Mouse (Mus musculus) ES-E14 (cell line): ENCODE data around the gene Rnf7. TPM values are rescaled to one million over a fixed set of nuclear protein-coding genes. Genes with fewer than 3 reads are reported as not detected.
"Not testable (repeated sequence)": the region's sequence is repeated elsewhere in the genome, so short reads cannot be mapped to it uniquely, and the experiment has no call there.

Experiments used
- DNase-seq: peaks from one replicate; pipeline ENCODE4 v3.0.0-alpha.2; 2013; ENCODE audit warnings: low read depth, low spot score
- H3K27ac ChIP-seq: 2 replicates; pipeline ENCODE4 v1.5.1; 2012; ENCODE audit warnings: low read depth, mild to moderate bottlenecking, low read length, moderate library complexity, mixed read lengths; ENCODE audit not compliant: poor library complexity, insufficient read depth, severe bottlenecking
- H3K36me3 ChIP-seq: 2 replicates; pipeline ENCODE4 v1.6.1; 2012; ENCODE audit warnings: mild to moderate bottlenecking, low read length, moderate library complexity, mixed read lengths; ENCODE audit not compliant: control insufficient read depth, poor library complexity, insufficient read depth, severe bottlenecking
- H3K4me1 ChIP-seq, 2 experiments: fragments of 150-350 bp in 1 of 2; sonication (generic) in 1 of 2; 2 replicates each; pipeline ENCODE4 v1.6.1; 2012; ENCODE audit warnings: low read length in 2 of 2, mild to moderate bottlenecking in 1 of 2, mixed read lengths in 1 of 2; ENCODE audit not compliant: control insufficient read depth in 2 of 2, insufficient read depth in 2 of 2, poor library complexity in 1 of 2
- H3K4me3 ChIP-seq, 2 experiments: fragments of 150-350 bp in 1 of 2; sonication (generic) in 1 of 2; 2 replicates each; pipeline ENCODE4 v1.5.1; 2012; ENCODE audit warnings: low read length in 2 of 2, low read depth in 1 of 2, mild to moderate bottlenecking in 1 of 2, mixed read lengths in 1 of 2; ENCODE audit not compliant: insufficient read depth in 1 of 2, poor library complexity in 1 of 2, severe bottlenecking in 1 of 2
- H3K9ac ChIP-seq: 2 replicates; pipeline ENCODE4 v1.6.1; 2012; ENCODE audit warnings: low read depth, mild to moderate bottlenecking, low read length, mixed read lengths; ENCODE audit not compliant: poor library complexity, insufficient read depth, severe bottlenecking
- H3K9me3 ChIP-seq: fragments of 150-350 bp; sonication (generic); 2 replicates; pipeline ENCODE4 v1.6.1; 2012; ENCODE audit warnings: low read depth, mild to moderate bottlenecking, low read length; ENCODE audit not compliant: control insufficient read depth, insufficient read depth
- CHD2 ChIP-seq: IDR thresholded peaks from 2 replicates; pipeline ENCODE4 v1.6.1; 2014; ENCODE audit warnings: mild to moderate bottlenecking, low read depth, low read length, inconsistent platforms
- HCFC1 ChIP-seq: IDR thresholded peaks from 2 replicates; pipeline ENCODE4 v1.6.1; 2012; ENCODE audit warnings: low read length, inconsistent platforms, borderline replicate concordance; ENCODE audit not compliant: insufficient read depth
- MAFK ChIP-seq: IDR thresholded peaks from 2 replicates; pipeline ENCODE4 v1.6.1; 2014; ENCODE audit warnings: mild to moderate bottlenecking, low read depth, low read length, inconsistent platforms; ENCODE audit not compliant: insufficient read depth
- ZC3H11A ChIP-seq: IDR thresholded peaks from 2 replicates; pipeline ENCODE4 v1.6.1; 2012; ENCODE audit warnings: low read depth, mild to moderate bottlenecking, inconsistent platforms, low read length, borderline replicate concordance
- ZNF384 ChIP-seq: IDR thresholded peaks from 2 replicates; pipeline ENCODE4 v1.6.1; 2012; ENCODE audit warnings: low read depth, low read length, inconsistent platforms
- in situ Hi-C, 2 experiments: fragments of 600-800 bp; cut with MboI; formaldehyde crosslinking; loops; one replicate each; pipeline ENCODE4 v1.15.1; 2025; ENCODE audit warnings: low sequenced_read_pairs in 2 of 2, inconsistent platforms in 1 of 2; ENCODE audit not compliant: unreplicated experiment in 2 of 2
- total RNA-seq: library from RNA; depleted of rRNA; stranded (reverse); fragments of 300-350 nt; gene quantifications from 2 replicates; pipeline ENCODE4 v1.2.3, GENCODE M21; 2012

Gene Rnf7
- total RNA-seq, 1 experiment = 198 TPM

GRCm38 (mm10) chr9:96472356-96472755 is 6.1 kb downstream of the Rnf7 start:
- no peaks in the 10 kb centered on the region for H3K9me3 ChIP-seq
- no peak overlapping the region for H3K4me3 ChIP-seq
- TF ChIP-seq ZC3H11A = no peak
- TF ChIP-seq ZNF384 = no peak
- TF ChIP-seq MAFK = no peak
- H3K27ac ChIP-seq = no peak overlapping the region
- no peak overlapping the region for H3K9ac ChIP-seq
- in situ Hi-C loops = no loop called here
- H3K4me1 ChIP-seq = no peaks in the 10 kb centered on the region; a peak in 2 of 4 replicates
- no peak for DNase-seq
- peaks cover 12% of the 10 kb centered on the region for H3K36me3 ChIP-seq

- H3K4me1 ChIP-seq, H3K9ac ChIP-seq, H3K27ac ChIP-seq, in situ Hi-C loops, H3K4me3 ChIP-seq, DNase-seq, H3K9me3 ChIP-seq: not testable (repeated sequence)
- H3K36me3 ChIP-seq = peaks cover 12% of the 10 kb centered on the region
Observed at GRCm38 (mm10) chr9:96471681-96472080, 6.8 kb downstream of the Rnf7 start.

GRCm38 (mm10) chr9:96470266-96470974 is 8.1 kb downstream of the Rnf7 start:
- TF ChIP-seq CHD2 (no peak), ZNF384 (no peak)
- in situ Hi-C loops = no loop called here
- Histone ChIP-seq H3K36me3 (peaks cover 12% of the 10 kb centered on the region), H3K27ac (no peak overlapping the region), H3K9ac (no peak overlapping the region), H3K4me3 (no peak overlapping the region), H3K9me3 (no peaks in the 10 kb centered on the region), H3K4me1 (no peaks in the 10 kb centered on the region; a peak in 2 of 4 replicates)
- no peak for DNase-seq

DNA sequence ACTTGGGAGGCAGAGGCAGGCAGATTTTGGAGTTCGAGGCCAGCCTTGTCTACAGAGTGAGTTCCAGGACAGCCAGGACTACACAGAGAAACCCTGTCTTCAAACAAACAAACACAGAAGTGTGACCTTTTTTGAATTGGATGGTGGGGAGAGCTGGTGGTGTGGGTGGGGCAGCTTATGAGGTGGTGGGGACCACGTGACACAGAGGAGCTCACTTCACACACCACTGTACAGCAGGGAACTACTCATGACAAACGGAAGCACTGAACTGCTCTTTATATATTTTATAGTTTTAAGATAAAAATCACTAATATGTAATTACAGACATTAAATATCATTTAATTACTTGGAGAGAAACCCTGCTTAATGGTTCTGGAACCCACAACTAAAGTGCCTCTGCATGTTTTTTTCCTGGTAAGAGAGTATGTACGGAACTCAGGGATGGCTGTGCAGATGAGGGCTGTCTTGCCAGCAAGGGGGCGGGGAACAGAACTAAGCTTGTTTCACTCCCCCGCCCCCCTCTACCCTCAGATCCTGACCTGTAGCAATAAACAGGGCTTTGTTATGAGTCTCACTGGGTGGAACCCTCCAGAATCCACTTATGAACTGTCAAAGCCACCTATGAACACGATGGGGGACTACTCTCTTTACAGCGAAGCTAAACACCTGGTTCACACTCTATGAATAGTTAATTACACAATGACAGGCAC is 8.8 kb downstream of the Rnf7 start:
- Histone ChIP-seq H3K9me3 (no peaks in the 10 kb centered on the region), H3K4me3 (no peak overlapping the region), H3K27ac (no peak overlapping the region; the same call in 1 of the 2 replicates), H3K9ac (no peak overlapping the region), H3K4me1 (no peaks in the 10 kb centered on the region; a peak in 2 of 4 replicates), H3K36me3 (peaks cover 12% of the 10 kb centered on the region)
- no peak for DNase-seq
- in situ Hi-C loops = no loop called here
- TF ChIP-seq MAFK (no peak), HCFC1 (no peak), ZC3H11A (no peak), CHD2 (no peak; the same call in 1 of the 2 replicates), ZNF384 (no peak)

DNA sequence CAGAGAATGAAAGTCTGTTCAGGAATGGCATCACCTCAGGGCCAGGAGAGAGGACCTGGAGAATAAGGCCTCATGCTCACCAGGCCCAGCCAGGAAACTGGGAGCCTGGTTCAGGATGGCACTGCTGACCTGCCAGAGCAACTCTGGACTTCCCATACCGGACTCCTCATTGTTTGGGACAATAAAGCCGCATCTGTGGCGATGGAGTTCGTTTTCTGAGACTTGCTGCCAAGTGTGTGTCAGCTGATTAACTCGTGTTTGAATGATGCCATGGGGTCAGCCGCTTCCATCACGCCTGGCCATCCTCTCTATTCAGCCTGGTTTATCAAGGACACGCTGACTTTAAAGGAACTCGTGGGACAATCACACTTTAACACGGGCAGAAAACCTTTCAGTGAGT is 14.8 kb downstream of the Rnf7 start:
- Histone ChIP-seq H3K27ac (no peak overlapping the region), H3K9me3 (no peaks in the 10 kb centered on the region), H3K36me3 (peaks cover 2% of the 10 kb centered on the region; the same call in 1 of the 2 replicates), H3K4me3 (no peak overlapping the region), H3K4me1 (no peaks in the 10 kb centered on the region; a peak in 1 of 4 replicates), H3K9ac (no peak overlapping the region)
- no peak for DNase-seq
- in situ Hi-C loops = no loop called here
- TF ChIP-seq HCFC1 (no peak), ZNF384 (no peak), MAFK (no peak), ZC3H11A (no peak), CHD2 (no peak)
